Mouse (Mus musculus) kidney, adult 2 months (tissue): ENCODE results near the gene Ip6k3. TPM values are rescaled to one million over a fixed set of nuclear protein-coding genes. Genes with fewer than 3 reads are reported as not detected.

Experiments
- DNase-seq: peaks from one replicate; pipeline ENCODE4 v3.0.0; 2021
- H3K27ac ChIP-seq: fragments of 200-500 bp; 2 replicates; pipeline ENCODE4 v1.5.1; 2012; ENCODE audit warnings: low read depth, low read length, control low read depth, inconsistent platforms; ENCODE audit not compliant: insufficient read depth
- H3K27me3 ChIP-seq: fragments of 200-500 bp; replicated peaks from 2 replicates; pipeline ENCODE4 v1.6.1; 2012; ENCODE audit warnings: mild to moderate bottlenecking, moderate library complexity, low read length, inconsistent platforms; ENCODE audit not compliant: control insufficient read depth, insufficient read depth
- H3K36me3 ChIP-seq: fragments of 200-500 bp; 2 replicates; pipeline ENCODE4 v1.6.1; 2012; ENCODE audit warnings: mild to moderate bottlenecking, moderate library complexity, low read length, inconsistent platforms; ENCODE audit not compliant: control insufficient read depth, insufficient read depth
- H3K4me1 ChIP-seq: fragments of 200-500 bp; 2 replicates; pipeline ENCODE4 v1.6.1; 2011; ENCODE audit warnings: low read length; ENCODE audit not compliant: control insufficient read depth, insufficient read depth
- H3K4me3 ChIP-seq: fragments of 200-500 bp; 2 replicates; pipeline ENCODE4 v1.5.1; 2011; ENCODE audit warnings: mild to moderate bottlenecking, low read depth, low read length, control low read depth; ENCODE audit not compliant: insufficient read depth
- CTCF ChIP-seq: fragments of 200-500 bp; conservative IDR thresholded peaks from 2 replicates; pipeline ENCODE4 v1.5.1; 2011; ENCODE audit warnings: low read depth, mild to moderate bottlenecking, control low read depth, low read length, moderate library complexity, mixed read lengths; ENCODE audit not compliant: insufficient read depth, insufficient read length
- POLR2A ChIP-seq: fragments of 200-500 bp; IDR thresholded peaks from one replicate; pipeline ENCODE4 v1.6.1; 2011; ENCODE audit warnings: low read depth, low read length, control low read depth
- WGBS: fragments of 180-500 bp; shearing (Covaris S2); methylation state at CpG from one replicate; pipeline ENCODE4 v1.1.7; 2018; 5-methylcytosine and 5-hydroxymethylcytosine counted together
- polyA plus RNA-seq: library from polyadenylated mRNA; depleted of rRNA; stranded (reverse); fragments of >200 nt; gene quantifications from 2 replicates; pipeline ENCODE4 v1.2.3, GENCODE M21; 2012

Gene Ip6k3
- polyA plus RNA-seq, 1 experiment: 1.1 TPM

- Histone ChIP-seq H3K4me1 (no peaks in the 10 kb centered on the region), H3K36me3 (no peaks in the 10 kb centered on the region; the same call in 1 of the 2 replicates), H3K27ac (no peak overlapping the region), H3K4me3 (no peak overlapping the region), H3K27me3 (no peaks in the 10 kb centered on the region)
- TF ChIP-seq POLR2A (no peak), CTCF (no peak)
- DNase-seq: no peak
- 68% methylated on average over 5 of the region's 5 CpGs for WGBS
These were observed 24.2 kb upstream of the Ip6k3 start for GRCm38 (mm10) chr17:27191804-27192203.

- no peak for DNase-seq
- H3K27ac ChIP-seq: no peak overlapping the region
- H3K27me3 ChIP-seq: no peaks in the 10 kb centered on the region
- no peaks in the 10 kb centered on the region for H3K4me1 ChIP-seq
- H3K36me3 ChIP-seq: no peaks in the 10 kb centered on the region; the same call in 1 of the 2 replicates
- WGBS: 84% methylated on average over 6 of the region's 6 CpGs
- H3K4me3 ChIP-seq: no peak overlapping the region
- TF ChIP-seq POLR2A: no peak
- TF ChIP-seq CTCF: no peak
These were observed 23.6 kb upstream of the Ip6k3 start for GRCm38 (mm10) chr17:27191189-27191588.

GRCm38 (mm10) chr17:27189640-27190216 lies 22.1 kb upstream of the Ip6k3 start:
- H3K4me1 ChIP-seq: no peaks in the 10 kb centered on the region
- peak; percentile 67 for DNase-seq
- WGBS: 39% methylated on average over 10 of the region's 10 CpGs
- H3K36me3 ChIP-seq: no peaks in the 10 kb centered on the region
- no peak overlapping the region for H3K27ac ChIP-seq
- H3K27me3 ChIP-seq: no peaks in the 10 kb centered on the region
- TF ChIP-seq CTCF: peak; percentile 96; the same call in 1 of the 2 replicates
- no peak for TF ChIP-seq POLR2A
- H3K4me3 ChIP-seq: no peak overlapping the region

- WGBS: 76% methylated on average over 9 of the region's 9 CpGs
- Histone ChIP-seq H3K36me3 (no peaks in the 10 kb centered on the region), H3K4me3 (no peak overlapping the region), H3K27ac (no peak overlapping the region), H3K4me1 (no peaks in the 10 kb centered on the region), H3K27me3 (no peaks in the 10 kb centered on the region)
- DNase-seq: no peak
- TF ChIP-seq POLR2A: no peak
- no peak for TF ChIP-seq CTCF
These were observed 21.3 kb upstream of the Ip6k3 start for GRCm38 (mm10) chr17:27188883-27189282.

- Histone ChIP-seq H3K36me3 (no peaks in the 10 kb centered on the region), H3K27ac (no peak overlapping the region), H3K27me3 (no peaks in the 10 kb centered on the region), H3K4me3 (no peak overlapping the region), H3K4me1 (no peaks in the 10 kb centered on the region)
- no peak for DNase-seq
- TF ChIP-seq CTCF (no peak), POLR2A (no peak)
- 54% methylated on average over 5 of the region's 5 CpGs for WGBS
These were observed 19.5 kb upstream of the Ip6k3 start for GRCm38 (mm10) chr17:27187059-27187458.

- Histone ChIP-seq H3K4me1 (no peaks in the 10 kb centered on the region), H3K27me3 (no peaks in the 10 kb centered on the region), H3K27ac (no peak overlapping the region), H3K36me3 (no peaks in the 10 kb centered on the region), H3K4me3 (no peak overlapping the region)
- TF ChIP-seq POLR2A (no peak), CTCF (no peak)
- WGBS: 99% methylated on average over 3 of the region's 3 CpGs
- DNase-seq: no peak
These were observed 18.5 kb upstream of the Ip6k3 start for GRCm38 (mm10) chr17:27186068-27186467.

- H3K27me3 ChIP-seq: no peaks in the 10 kb centered on the region
- H3K27ac ChIP-seq: no peak overlapping the region
- no peaks in the 10 kb centered on the region for H3K36me3 ChIP-seq
- no peak for DNase-seq
- no peaks in the 10 kb centered on the region for H3K4me1 ChIP-seq
- WGBS: 88% methylated on average over 12 of the region's 12 CpGs
- TF ChIP-seq POLR2A (no peak), CTCF (no peak)
- no peak overlapping the region for H3K4me3 ChIP-seq
These were observed 16.2 kb upstream of the Ip6k3 start for GRCm38 (mm10) chr17:27183667-27184292.
